Mouse (Mus musculus) lung, adult 2 months (tissue): ENCODE results near the gene Ddx3x.

Experiments
- CTCF ChIP-seq: fragments of 200-500 bp; IDR thresholded peaks from 2 replicates; pipeline ENCODE4 v1.5.1; 2011; ENCODE audit warnings: mild to moderate bottlenecking, low read length, control low read depth; ENCODE audit not compliant: insufficient read depth
- POLR2A ChIP-seq: fragments of 200-500 bp; IDR thresholded peaks from 2 replicates; pipeline ENCODE4 v1.6.1; 2011; ENCODE audit warnings: low read depth, mild to moderate bottlenecking, control low read depth, low read length, borderline replicate concordance; ENCODE audit errors: extremely low read depth

- TF ChIP-seq CTCF, result no peak
- no peak for TF ChIP-seq POLR2A
Observed at GRCm38 (mm10) chrX:13244588-13244987, 36.2 kb upstream of the Ddx3x start.
